Mouse (Mus musculus) frontal cortex, adult (tissue): ENCODE measurements around the gene Apom.
"Not testable (repeated sequence)": the region's sequence is repeated elsewhere in the genome, so short reads cannot be mapped to it uniquely, and the experiment has no call there.

ENCODE experiments used
- ATAC-seq: cut with Nextera tagmentation; 2 replicates; pipeline ENCODE4 v1.9.2; 2017; ENCODE audit warnings: mild to moderate bottlenecking, moderate library complexity, mixed read lengths; ENCODE audit not compliant: low TSS enrichment

Gene Apom

GRCm38 (mm10) chr17:35127017-35127416, 4.8 kb downstream of the Apom start:
- no peak for ATAC-seq

- ATAC-seq = peak; percentile 28; the same call in 1 of the 2 replicates
These were observed 5.6 kb downstream of the Apom start, which contains the start of gene D17H6S53E for GRCm38 (mm10) chr17:35126206-35126611. Gene D17H6S53E, plus strand, starts transcription at chr17:35126373.

- no peak for ATAC-seq
These were observed 6.3 kb downstream of the Apom start for GRCm38 (mm10) chr17:35125578-35125977.

- ATAC-seq = no peak
These were observed 6.8 kb downstream of the Apom start for GRCm38 (mm10) chr17:35125081-35125480.

- not testable (repeated sequence) for ATAC-seq
These were observed 7.5 kb downstream of the Apom start for GRCm38 (mm10) chr17:35124261-35124896.

- not testable (repeated sequence) for ATAC-seq
These were observed 8.6 kb downstream of the Apom start for GRCm38 (mm10) chr17:35123287-35123686.

- ATAC-seq = peak; percentile 33; the same call in 1 of the 2 replicates
These were observed 10.0 kb downstream of the Apom start, which contains the start of gene Csnk2b for GRCm38 (mm10) chr17:35121871-35122303. Gene Csnk2b, minus strand, starts transcription at chr17:35122053.

- peak; percentile 89 for ATAC-seq
These were observed 10.6 kb downstream of the Apom start, which contains the start of gene Gpank1 for GRCm38 (mm10) chr17:35121143-35121799. Gene Gpank1, plus strand, starts transcription at chr17:35121455.

- ATAC-seq = no peak; the same call in 1 of the 2 replicates
These were observed 11.1 kb downstream of the Apom start for GRCm38 (mm10) chr17:35120745-35121142.

GRCm38 (mm10) chr17:35115046-35116019, 16.5 kb downstream of the Apom start, which contains the start of gene Ly6g5b:
Gene Ly6g5b, minus strand, starts transcription at chr17:35115428.
- ATAC-seq = no peak

GRCm38 (mm10) chr17:35111774-35112173, 20.1 kb downstream of the Apom start:
- ATAC-seq = no peak

GRCm38 (mm10) chr17:35108097-35108496, 23.8 kb downstream of the Apom start, which contains the start of gene Ly6g5c:
Gene Ly6g5c, plus strand, starts transcription at chr17:35108279.
- no peak for ATAC-seq

GRCm38 (mm10) chr17:35106522-35106921, 25.3 kb downstream of the Apom start:
- ATAC-seq = no peak

GRCm38 (mm10) chr17:35105740-35106389, 26.0 kb downstream of the Apom start:
- peak; percentile 71; the same call in 1 of the 2 replicates for ATAC-seq

GRCm38 (mm10) chr17:35104754-35105153, 27.1 kb downstream of the Apom start:
- no peak for ATAC-seq

GRCm38 (mm10) chr17:35104079-35104478, 27.8 kb downstream of the Apom start:
- no peak for ATAC-seq

- ATAC-seq = no peak
These were observed 28.6 kb downstream of the Apom start for GRCm38 (mm10) chr17:35103221-35103690.

- ATAC-seq = peak; percentile 35; the same call in 1 of the 2 replicates
These were observed 29.6 kb downstream of the Apom start for GRCm38 (mm10) chr17:35102299-35102698.

GRCm38 (mm10) chr17:35101161-35101560, 30.7 kb downstream of the Apom start:
- no peak for ATAC-seq

GRCm38 (mm10) chr17:35100196-35100765, 31.6 kb downstream of the Apom start:
- no peak for ATAC-seq
